In genomic region chr5:132074724-132075374, GRCm38 (mm10) we compare ENCODE assay signal across 9 mouse cellular contexts.
DNase-seq lines count a peak whose midpoint lies in the region; ATAC-seq and TF ChIP-seq lines count a peak whose summit lies in the region.
"Had no signal": no experiment of that assay in that cellular context is flagged by ENCODE, and none has a peak within 500 bp of the region (broad histone marks: within the 10 kb centered on the region; RNA-seq: fewer than 3 reads in every experiment).

No protein-coding gene starts in this region.

- H3K27ac ChIP-seq in liver, postnatal 0 days (ENCODE audit: low read depth), result no peak overlapping the region

- no peak for ATAC-seq in liver, postnatal 0 days

- no peak for TF ChIP-seq CTCF in liver, postnatal 0 days (IDR thresholded peaks at IDR 0.05; ENCODE audit: low read depth)

- no peak overlapping the region for H3K4me3 ChIP-seq in liver, postnatal 0 days (ENCODE audit: low read depth, low read length)

- WGBS in liver, postnatal 0 days (ENCODE audit: insufficient replicate concordance), result 69% methylated on average over 19 of the region's 19 CpGs

- no peak overlapping the region for H3K9ac ChIP-seq in liver, postnatal 0 days (replicated peaks)

- TF ChIP-seq EP300 in liver, postnatal 0 days (IDR thresholded peaks at IDR 0.05; ENCODE audit: low read depth), result no peak

- H3K4me2 ChIP-seq in liver, postnatal 0 days (ENCODE audit: low read depth, low read length), result no peak overlapping the region

- peak; percentile 84 for DNase-seq in MN1 (ENCODE audit: low spot score)
- peak; percentile 56 to 67 for DNase-seq in cerebellum, postnatal 14 days
- DNase-seq in frontal cortex, postnatal 14 days (ENCODE audit: low spot score in 2 of 2), result peak; percentile 62 to 66
- peak; percentile 49 for DNase-seq in heart, postnatal 4 days
- DNase-seq in layer of hippocampus, postnatal 10 days (ENCODE audit: low spot score in 2 of 2), result peak; percentile 52 to 74
- DNase-seq in mesoderm, embryonic 11.5 days (ENCODE audit: low read depth, low spot score), result peak; percentile 76
- DNase-seq in skeletal muscle tissue, adult 2 months (ENCODE audit: low read depth, low spot score), result peak; percentile 72
- no peak for DNase-seq in liver, postnatal 0 days

- no peaks in the 10 kb centered on the region for H3K36me3 ChIP-seq in liver, postnatal 0 days (replicated peaks; ENCODE audit: insufficient read depth, low read length)
- H3K36me3 ChIP-seq: G1E had no signal

- H3K4me1 ChIP-seq in liver, postnatal 0 days (ENCODE audit: insufficient read depth), result 0 out of 2 replicates have a peak, but pooled peaks cover 3% of the 10 kb centered on the region

- H3K9me3 ChIP-seq in liver, postnatal 0 days (ENCODE audit: low read length), result no peaks in the 10 kb centered on the region

- H3K27me3 ChIP-seq in liver, postnatal 0 days (ENCODE audit: insufficient read depth, low read length), result no peaks in the 10 kb centered on the region
